Mouse (Mus musculus) embryonic facial prominence, embryonic 11.5 days (tissue): ENCODE data around the gene Spns1. TPM values are rescaled to one million over a fixed set of nuclear protein-coding genes. Genes with fewer than 3 reads are reported as not detected.

Source experiments
- ATAC-seq: fragments of 200-750 bp; cut with Nextera tagmentation; replicated peaks from 2 replicates; pipeline ENCODE4 v1.8.0; 2017; ENCODE audit warnings: low read depth; ENCODE audit not compliant: insufficient number of reproducible peaks, low FRiP score, low TSS enrichment
- DNase-seq: peaks from one replicate; pipeline ENCODE4 v3.0.0-alpha.2; 2015; ENCODE audit warnings: low spot score
- H3K27ac ChIP-seq: fragments of 300-500 bp; sonication (generic); replicated peaks from 2 replicates; pipeline ENCODE4 v1.5.1; 2014; ENCODE audit warnings: mild to moderate bottlenecking, low read depth, low read length, control low read depth
- H3K27me3 ChIP-seq: fragments of 300-500 bp; sonication (generic); 2 replicates; pipeline ENCODE4 v1.6.1; 2014; ENCODE audit warnings: mild to moderate bottlenecking, low read length, moderate library complexity, mixed read lengths; ENCODE audit not compliant: control insufficient read depth, insufficient read depth
- H3K36me3 ChIP-seq: fragments of 300-500 bp; sonication (generic); replicated peaks from 2 replicates; pipeline ENCODE4 v1.6.1; 2014; ENCODE audit warnings: low read depth, mild to moderate bottlenecking, low read length, moderate library complexity, mixed read lengths; ENCODE audit not compliant: control insufficient read depth, insufficient read depth
- H3K4me1 ChIP-seq: fragments of 300-500 bp; sonication (generic); 2 replicates; pipeline ENCODE4 v1.6.1; 2014; ENCODE audit warnings: low read length, mixed read lengths; ENCODE audit not compliant: control insufficient read depth, insufficient read depth
- H3K4me2 ChIP-seq: fragments of 300-500 bp; sonication (generic); 2 replicates; pipeline ENCODE4 v1.6.1; 2014; ENCODE audit warnings: low read depth, mild to moderate bottlenecking, control low read depth, low read length, moderate library complexity
- H3K4me3 ChIP-seq: fragments of 300-500 bp; sonication (generic); 2 replicates; pipeline ENCODE4 v1.5.1; 2014; ENCODE audit warnings: low read depth, low read length, control low read depth
- H3K9ac ChIP-seq: fragments of 300-500 bp; sonication (generic); replicated peaks from 2 replicates; pipeline ENCODE4 v1.6.1; 2014; ENCODE audit warnings: mild to moderate bottlenecking, control low read depth, low read length
- H3K9me3 ChIP-seq: fragments of 300-500 bp; sonication (generic); replicated peaks from 2 replicates; pipeline ENCODE4 v1.6.1; 2016; ENCODE audit warnings: mild to moderate bottlenecking, low read length, inconsistent platforms, mixed read lengths; ENCODE audit not compliant: control insufficient read depth
- WGBS: fragments of 180-500 bp; shearing (Covaris S2); extraction: QIAGEN DNeasy Blood & Tissue Kit; methylation state at CpG from one replicate; pipeline ENCODE4 v1.1.7; 2014; 5-methylcytosine and 5-hydroxymethylcytosine counted together
- polyA plus RNA-seq: library from polyadenylated mRNA; unstranded; fragments of >200 nt; fragmentation: Nextera tagmentation; extraction: Ambion mirVana; gene quantifications from 2 replicates; pipeline ENCODE4 v1.2.1, GENCODE M21; 2014

The Spns1 gene
- polyA plus RNA-seq, 1 experiment from 2014 or later, result 31.5 TPM

DNA sequence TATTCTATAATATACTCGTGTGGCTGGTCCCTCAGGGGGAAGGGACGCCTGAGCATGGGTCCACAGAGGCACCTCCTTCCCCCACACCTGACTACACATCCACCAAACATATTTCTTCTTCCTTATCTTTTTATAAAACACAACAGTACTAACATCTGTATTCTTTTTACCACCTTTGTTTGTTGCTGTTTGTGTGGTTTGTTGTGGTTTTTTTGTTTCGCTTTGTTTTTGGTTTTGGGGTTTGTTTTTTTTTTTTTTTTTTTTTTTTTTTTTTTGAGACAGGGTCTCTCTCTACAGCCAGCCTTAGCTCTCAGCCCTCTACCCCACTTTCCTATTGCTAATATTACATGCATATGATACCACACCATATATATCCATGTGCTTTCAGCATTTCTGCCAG is 31.3 kb downstream of the Spns1 start:
- no peak overlapping the region for H3K4me3 ChIP-seq
- no peak overlapping the region for H3K27ac ChIP-seq
- no peaks in the 10 kb centered on the region; the same call in 1 of the 2 replicates for H3K4me1 ChIP-seq
- no peak for DNase-seq
- H3K9me3 ChIP-seq, result no peaks in the 10 kb centered on the region
- H3K36me3 ChIP-seq, result no peaks in the 10 kb centered on the region
- no peaks in the 10 kb centered on the region for H3K27me3 ChIP-seq
- no peak overlapping the region for H3K4me2 ChIP-seq
- no peak overlapping the region for H3K9ac ChIP-seq
- WGBS, result 44% methylated on average over 3 of the region's 3 CpGs
- ATAC-seq, result no peak

GRCm38 (mm10) chr7:126345557-126345956 is 31.7 kb downstream of the Spns1 start:
- 78% methylated on average over 3 of the region's 3 CpGs for WGBS
- H3K27me3 ChIP-seq, result no peaks in the 10 kb centered on the region
- no peak overlapping the region for H3K27ac ChIP-seq
- no peaks in the 10 kb centered on the region for H3K36me3 ChIP-seq
- no peak overlapping the region for H3K4me2 ChIP-seq
- H3K4me1 ChIP-seq, result no peaks in the 10 kb centered on the region; the same call in 1 of the 2 replicates
- DNase-seq (no peak), ATAC-seq (no peak)
- H3K9ac ChIP-seq, result no peak overlapping the region
- no peaks in the 10 kb centered on the region for H3K9me3 ChIP-seq
- H3K4me3 ChIP-seq, result no peak overlapping the region

GRCm38 (mm10) chr7:126340896-126341295 is 36.4 kb downstream of the Spns1 start:
- WGBS, result 52% methylated on average over 6 of the region's 6 CpGs
- H3K27ac ChIP-seq, result no peak overlapping the region
- no peak for DNase-seq
- no peaks in the 10 kb centered on the region for H3K36me3 ChIP-seq
- H3K4me1 ChIP-seq, result no peaks in the 10 kb centered on the region; the same call in 1 of the 2 replicates
- H3K9ac ChIP-seq, result no peak overlapping the region
- no peak overlapping the region for H3K4me2 ChIP-seq
- ATAC-seq, result no peak
- H3K4me3 ChIP-seq, result no peak overlapping the region
- H3K27me3 ChIP-seq, result no peaks in the 10 kb centered on the region
- H3K9me3 ChIP-seq, result no peaks in the 10 kb centered on the region

DNA sequence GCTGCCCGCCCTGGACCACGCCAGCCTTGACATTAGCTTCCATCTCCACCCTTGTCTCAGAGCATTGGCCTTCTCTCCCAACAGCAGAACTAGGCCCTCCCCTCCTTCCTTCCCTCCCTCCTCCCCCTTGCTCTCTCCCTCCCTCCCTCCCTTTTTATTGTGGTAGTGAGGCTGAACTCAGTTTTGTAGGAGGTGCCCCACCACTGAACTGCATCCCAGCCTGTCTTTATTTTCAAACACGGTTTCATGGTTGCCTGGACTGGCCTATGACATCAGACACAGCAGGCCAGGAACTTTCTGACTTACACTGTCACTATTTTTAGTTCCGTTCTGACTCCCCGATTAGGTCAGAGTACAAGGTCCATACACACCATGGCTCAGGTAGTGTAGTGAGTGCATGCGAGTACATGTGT is 37.0 kb downstream of the Spns1 start:
- Histone ChIP-seq H3K4me3 (no peak overlapping the region), H3K9ac (no peak overlapping the region), H3K4me1 (no peaks in the 10 kb centered on the region; the same call in 1 of the 2 replicates), H3K9me3 (no peaks in the 10 kb centered on the region), H3K4me2 (no peak overlapping the region), H3K36me3 (no peaks in the 10 kb centered on the region), H3K27me3 (no peaks in the 10 kb centered on the region), H3K27ac (no peak overlapping the region)
- WGBS, result 75% methylated on average over 6 of the region's 6 CpGs
- no peak for ATAC-seq
- no peak for DNase-seq

DNA sequence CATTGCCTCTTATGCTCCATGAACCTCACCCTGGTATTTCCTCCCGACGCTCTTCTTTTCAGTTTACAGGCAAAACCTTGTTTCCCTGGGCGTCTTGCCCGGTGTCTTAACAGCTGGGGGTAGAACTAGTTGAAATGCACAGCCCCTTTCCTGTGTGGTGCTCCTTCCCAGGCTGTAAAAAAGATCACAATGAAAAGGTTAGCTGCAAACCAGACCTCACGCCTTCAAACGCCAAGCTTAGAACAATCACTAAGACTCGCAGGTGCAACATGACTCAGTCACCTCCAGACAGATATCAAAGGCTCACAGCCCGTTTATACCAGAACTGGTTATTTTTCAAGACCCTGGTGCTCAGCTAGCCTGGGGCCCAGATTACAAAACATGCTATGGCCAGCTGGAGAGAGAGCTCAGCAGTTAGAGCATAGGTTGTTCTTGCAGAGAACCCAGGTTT is 37.7 kb downstream of the Spns1 start:
- H3K27me3 ChIP-seq, result no peaks in the 10 kb centered on the region
- H3K9ac ChIP-seq, result no peak overlapping the region
- H3K4me3 ChIP-seq, result no peak overlapping the region
- no peak overlapping the region for H3K4me2 ChIP-seq
- H3K4me1 ChIP-seq, result no peaks in the 10 kb centered on the region
- no peak for ATAC-seq
- H3K9me3 ChIP-seq, result no peaks in the 10 kb centered on the region
- 83% methylated on average over 8 of the region's 8 CpGs for WGBS
- no peak for DNase-seq
- H3K36me3 ChIP-seq, result no peaks in the 10 kb centered on the region
- no peak overlapping the region for H3K27ac ChIP-seq

DNA sequence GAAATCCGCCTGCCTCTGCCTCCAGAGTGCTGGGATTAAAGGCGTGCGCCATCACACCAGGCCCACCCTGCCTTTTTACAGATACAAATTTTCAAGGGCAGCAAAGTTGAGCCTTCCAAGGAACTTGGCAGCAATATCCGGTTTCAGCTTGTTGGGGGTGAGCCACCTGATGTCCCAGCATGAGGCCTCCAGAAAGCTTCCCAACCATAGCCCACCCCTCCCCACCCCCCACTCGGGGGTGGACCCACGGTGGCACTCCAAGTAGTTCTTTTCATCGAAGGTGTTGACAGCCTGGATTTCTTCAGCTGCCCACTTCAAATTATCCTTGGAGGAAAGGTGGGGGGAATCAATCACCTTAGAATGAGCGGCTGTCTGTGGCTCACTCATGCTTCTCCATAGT is 38.3 kb downstream of the Spns1 start:
- 78% methylated on average over 8 of the region's 8 CpGs for WGBS
- H3K4me2 ChIP-seq, result no peak overlapping the region
- DNase-seq (no peak), ATAC-seq (no peak)
- no peak overlapping the region for H3K27ac ChIP-seq
- no peak overlapping the region for H3K9ac ChIP-seq
- H3K27me3 ChIP-seq, result no peaks in the 10 kb centered on the region
- H3K36me3 ChIP-seq, result no peaks in the 10 kb centered on the region
- H3K9me3 ChIP-seq, result no peaks in the 10 kb centered on the region
- H3K4me3 ChIP-seq, result no peak overlapping the region
- H3K4me1 ChIP-seq, result no peaks in the 10 kb centered on the region

GRCm38 (mm10) chr7:126335556-126335955 is 41.7 kb downstream of the Spns1 start:
- H3K36me3 ChIP-seq, result no peaks in the 10 kb centered on the region
- no peak overlapping the region for H3K4me3 ChIP-seq
- H3K4me2 ChIP-seq, result no peak overlapping the region
- 85% methylated on average over 1 of the region's 1 CpGs for WGBS
- no peak overlapping the region for H3K9ac ChIP-seq
- H3K9me3 ChIP-seq, result no peaks in the 10 kb centered on the region
- no peak for DNase-seq
- H3K27me3 ChIP-seq, result no peaks in the 10 kb centered on the region
- ATAC-seq, result no peak
- H3K27ac ChIP-seq, result no peak overlapping the region
- no peaks in the 10 kb centered on the region for H3K4me1 ChIP-seq

DNA sequence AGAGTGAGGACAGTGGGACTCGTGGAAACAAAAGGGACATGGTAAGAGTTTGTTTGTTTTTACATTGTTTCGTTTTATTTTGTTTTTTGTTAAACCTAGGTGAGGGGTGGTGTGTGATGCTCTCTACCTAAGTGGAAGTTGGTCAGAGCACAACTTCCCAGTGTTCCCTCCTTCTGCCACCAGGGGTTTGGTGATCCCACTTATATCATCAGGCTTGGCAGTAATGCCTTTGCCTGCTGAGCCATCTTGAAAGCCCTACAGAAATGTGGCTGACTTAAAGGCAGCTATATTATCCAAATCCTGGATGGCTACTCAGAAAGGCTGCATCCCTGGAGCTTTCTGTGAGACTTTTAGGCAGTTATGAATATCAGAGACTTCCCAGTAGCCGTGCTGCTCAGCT is 44.6 kb downstream of the Spns1 start:
- Histone ChIP-seq H3K4me3 (no peak overlapping the region), H3K9ac (no peak overlapping the region), H3K4me2 (no peak overlapping the region), H3K9me3 (no peaks in the 10 kb centered on the region), H3K4me1 (no peaks in the 10 kb centered on the region), H3K36me3 (no peaks in the 10 kb centered on the region), H3K27ac (no peak overlapping the region), H3K27me3 (no peaks in the 10 kb centered on the region)
- no peak for ATAC-seq
- DNase-seq, result no peak
- whole genome bisulfite sequencing, result 73% methylated on average over 3 of the region's 3 CpGs
